Mouse (Mus musculus): ENCODE measurements around the gene Alk. TPM values are rescaled to one million over a fixed set of nuclear protein-coding genes. Genes with fewer than 3 reads are reported as not detected.

Gene Alk
- polyA plus RNA-seq, 1 experiment: 0.25 TPM

DNA sequence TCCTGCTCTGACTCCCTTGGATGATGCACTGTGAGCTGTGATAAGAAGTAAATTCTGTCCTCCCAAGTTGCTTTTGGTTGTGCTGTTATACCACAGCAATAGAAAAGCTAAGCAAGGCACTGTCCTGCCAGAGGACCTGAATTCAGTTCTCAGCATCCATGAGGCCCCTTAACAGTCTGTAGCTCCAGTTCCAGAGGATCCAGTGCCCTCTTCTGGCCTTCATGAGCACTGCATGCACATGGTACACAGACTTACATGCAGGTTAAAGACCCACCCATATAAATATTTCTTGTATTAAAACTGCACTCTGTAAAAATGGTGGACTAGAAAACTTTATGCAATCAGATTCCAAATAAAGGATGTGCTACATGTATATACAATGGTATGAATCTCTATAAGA, 326.1 kb downstream of the Alk start:
- Histone ChIP-seq H3K4me1 (ENCODE audit: control insufficient read depth, insufficient read depth, low read length) (peaks cover 7% of the 10 kb centered on the region; the same call in 1 of the 2 replicates), H3K27ac (ENCODE audit: insufficient read depth, low read length) (no peak overlapping the region), H3K4me3 (ENCODE audit: insufficient read depth, low read length) (no peak overlapping the region)
- TF ChIP-seq CTCF (IDR thresholded peaks at IDR 0.05; ENCODE audit: borderline replicate concordance, insufficient read depth, low read length) (no peak), POLR2A (IDR thresholded peaks at IDR 0.05; ENCODE audit: low read depth, low read length) (no peak)

DNA sequence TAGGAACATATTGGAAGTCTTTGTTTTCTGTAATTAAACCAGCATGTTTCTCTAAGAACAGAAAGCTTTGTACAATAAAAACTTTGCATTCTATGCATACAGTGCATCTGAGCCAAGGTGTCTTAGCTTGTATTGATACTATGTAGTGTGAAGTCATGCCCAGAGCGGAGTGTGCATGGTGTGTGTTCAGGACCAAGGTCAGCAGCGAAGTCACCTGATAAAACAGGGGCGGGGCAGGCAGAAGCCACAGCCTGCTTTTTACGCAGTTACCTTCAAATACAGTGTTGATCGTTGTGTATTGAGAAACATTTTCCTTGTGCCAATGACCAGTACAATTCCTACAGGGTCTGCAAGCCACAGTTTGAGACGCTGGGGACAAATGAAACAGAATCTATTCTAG, 327.6 kb downstream of the Alk start:
- TF ChIP-seq CTCF (IDR thresholded peaks at IDR 0.05; ENCODE audit: borderline replicate concordance, insufficient read depth, low read length): no peak
- no peak for TF ChIP-seq POLR2A (IDR thresholded peaks at IDR 0.05; ENCODE audit: low read depth, low read length)
- Histone ChIP-seq H3K4me1 (ENCODE audit: control insufficient read depth, insufficient read depth, low read length) (peaks cover 7% of the 10 kb centered on the region; the same call in 1 of the 2 replicates), H3K4me3 (ENCODE audit: insufficient read depth, low read length) (no peak overlapping the region), H3K27ac (ENCODE audit: insufficient read depth, low read length) (no peak overlapping the region)

DNA sequence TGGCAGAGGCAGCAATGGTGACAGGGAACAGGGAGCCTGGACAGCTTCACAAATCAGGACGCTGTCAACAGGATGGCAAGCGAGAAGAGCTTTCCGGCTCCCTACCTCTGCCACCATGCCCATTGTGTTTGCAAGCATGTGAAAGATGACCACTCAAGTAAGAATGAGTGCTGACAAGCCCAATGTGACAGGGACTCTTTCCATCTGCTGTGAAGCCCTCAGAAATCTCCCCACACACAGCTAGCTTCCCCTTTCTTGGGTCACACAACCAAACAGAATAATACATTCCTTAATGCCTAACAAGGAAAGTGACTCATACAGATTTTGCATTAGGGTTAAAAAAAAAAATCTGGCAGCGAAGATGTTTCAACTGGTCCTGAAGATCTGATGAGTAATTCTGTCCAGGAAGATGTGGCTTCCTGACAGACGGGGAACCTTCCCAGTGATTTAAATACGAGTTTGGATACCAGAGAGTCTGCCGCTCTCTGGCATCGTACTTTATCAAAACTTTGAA, 329.0 kb downstream of the Alk start:
- no peak overlapping the region for H3K4me3 ChIP-seq (ENCODE audit: insufficient read depth, low read length)
- TF ChIP-seq CTCF (IDR thresholded peaks at IDR 0.05; ENCODE audit: borderline replicate concordance, insufficient read depth, low read length) (no peak), POLR2A (IDR thresholded peaks at IDR 0.05; ENCODE audit: low read depth, low read length) (no peak)
- H3K27ac ChIP-seq (ENCODE audit: insufficient read depth, low read length): peak overlapping the region; percentile 62
- peaks cover 7% of the 10 kb centered on the region; the same call in 1 of the 2 replicates for H3K4me1 ChIP-seq (ENCODE audit: control insufficient read depth, insufficient read depth, low read length)

DNA sequence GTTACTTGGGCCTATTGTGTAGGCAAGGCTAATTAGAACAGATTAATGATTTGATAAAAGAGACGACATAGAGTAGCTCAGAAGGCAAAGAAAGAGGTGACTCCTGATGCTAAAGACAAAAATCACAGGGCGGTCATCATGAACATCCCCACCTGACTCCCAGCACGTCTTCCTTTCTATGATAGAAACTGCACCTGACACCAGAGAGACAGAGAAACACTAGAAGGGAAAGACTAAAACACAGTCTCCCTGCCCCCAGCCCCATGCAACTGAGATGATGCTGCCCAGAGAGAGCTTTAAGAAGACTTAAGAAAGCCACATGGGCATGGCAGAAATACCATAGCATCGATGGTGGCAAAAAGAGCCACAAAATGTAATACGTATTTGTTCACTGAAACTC, 330.2 kb downstream of the Alk start:
- no peak for TF ChIP-seq CTCF (IDR thresholded peaks at IDR 0.05; ENCODE audit: borderline replicate concordance, insufficient read depth, low read length)
- TF ChIP-seq POLR2A (IDR thresholded peaks at IDR 0.05; ENCODE audit: low read depth, low read length): no peak

DNA sequence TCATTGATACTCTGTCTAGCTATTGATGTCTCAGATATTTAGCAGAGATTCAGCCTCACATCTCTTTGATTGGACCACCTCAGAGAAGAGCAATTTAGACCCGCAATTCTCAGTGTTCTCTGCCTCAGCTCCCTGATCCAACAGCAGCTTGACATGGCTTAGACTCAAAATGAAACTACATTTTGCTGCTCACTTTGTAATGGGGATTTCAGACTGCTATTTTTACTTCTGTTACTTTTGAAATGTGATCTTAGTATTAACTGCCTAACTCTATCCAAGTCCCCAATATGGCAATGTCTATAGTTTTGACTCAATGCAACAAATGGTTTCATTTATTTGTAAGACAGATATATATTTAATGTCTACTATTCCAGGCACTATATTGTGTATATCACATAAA, 332.8 kb downstream of the Alk start:
- Histone ChIP-seq H3K4me3 (ENCODE audit: insufficient read depth, low read length) (no peak overlapping the region), H3K27ac (ENCODE audit: insufficient read depth, low read length) (no peak overlapping the region), H3K4me1 (ENCODE audit: control insufficient read depth, insufficient read depth, low read length) (peaks cover 7% of the 10 kb centered on the region; the same call in 1 of the 2 replicates)
- TF ChIP-seq CTCF (IDR thresholded peaks at IDR 0.05; ENCODE audit: borderline replicate concordance, insufficient read depth, low read length): no peak
- no peak for TF ChIP-seq POLR2A (IDR thresholded peaks at IDR 0.05; ENCODE audit: low read depth, low read length)

More for the DNA sequence above, 330.2 kb downstream of the Alk start:
- Histone ChIP-seq H3K4me3 (ENCODE audit: insufficient read depth, low read length) (no peak overlapping the region), H3K27ac (ENCODE audit: insufficient read depth, low read length) (no peak overlapping the region), H3K4me1 (ENCODE audit: control insufficient read depth, insufficient read depth, low read length) (peaks cover 7% of the 10 kb centered on the region; the same call in 1 of the 2 replicates)

DNA sequence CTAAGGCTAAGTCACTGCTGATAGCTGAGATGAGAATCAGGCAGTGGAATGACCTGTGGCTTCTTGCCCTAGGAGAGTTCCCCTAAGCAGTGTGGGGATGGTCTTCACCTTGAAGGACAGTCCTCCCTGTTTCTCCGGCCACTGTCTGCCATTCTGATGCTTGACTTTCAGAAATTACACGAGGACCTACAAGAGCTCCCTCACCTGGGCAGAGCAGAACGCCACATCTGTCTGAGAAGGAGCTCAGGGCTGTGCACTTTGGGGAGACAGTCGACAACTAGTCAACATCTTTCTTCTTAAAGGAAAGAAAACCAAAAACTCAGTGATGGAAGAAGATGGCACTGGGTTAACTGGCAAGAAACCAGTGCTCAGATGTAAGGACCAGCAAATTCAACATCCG, 335.9 kb downstream of the Alk start:
- H3K27ac ChIP-seq (ENCODE audit: insufficient read depth, low read length): no peak overlapping the region
- H3K4me1 ChIP-seq (ENCODE audit: control insufficient read depth, insufficient read depth, low read length): no peaks in the 10 kb centered on the region
- H3K4me3 ChIP-seq (ENCODE audit: insufficient read depth, low read length): no peak overlapping the region
- TF ChIP-seq CTCF (IDR thresholded peaks at IDR 0.05; ENCODE audit: borderline replicate concordance, insufficient read depth, low read length) (no peak), POLR2A (IDR thresholded peaks at IDR 0.05; ENCODE audit: low read depth, low read length) (no peak)

DNA sequence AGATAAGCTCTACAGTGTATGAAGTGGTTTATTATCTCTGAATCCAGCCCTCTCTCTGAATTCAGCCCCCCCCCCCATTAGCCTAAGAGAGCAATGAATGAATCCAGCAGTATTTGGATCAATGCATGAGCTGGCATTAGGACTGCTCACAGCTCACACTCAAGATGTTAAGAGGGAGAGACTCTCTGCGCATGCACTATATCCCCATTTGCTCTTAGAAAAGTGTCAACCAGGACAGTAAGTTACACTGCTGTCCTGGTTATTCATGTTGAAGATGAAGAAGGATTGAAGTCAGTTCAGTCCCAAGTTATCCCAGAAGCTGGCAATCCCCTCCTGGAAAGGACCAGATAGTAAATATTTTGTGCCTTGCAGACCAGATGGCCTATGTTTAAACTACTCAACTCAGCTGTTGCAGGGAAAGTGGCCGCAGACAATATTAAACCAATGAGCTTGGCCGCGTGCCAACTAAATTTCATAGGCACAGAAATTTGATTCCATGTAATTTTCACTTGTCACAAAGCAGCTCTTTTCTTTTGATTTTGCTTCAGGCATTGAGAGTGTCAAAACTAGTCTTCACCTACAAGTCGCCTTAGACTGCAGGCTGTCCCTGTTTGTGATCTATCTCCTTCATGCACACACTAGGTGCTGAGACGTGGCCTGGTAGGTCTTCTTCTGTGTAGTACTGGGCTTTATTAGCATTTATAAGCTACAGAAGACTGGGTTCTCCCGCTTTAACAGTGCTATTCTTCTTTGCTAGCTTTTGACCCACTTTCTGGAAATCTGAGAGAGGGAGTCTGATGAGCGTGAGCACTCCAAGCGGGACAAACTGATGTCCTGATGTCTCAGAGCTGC, 339.0 kb downstream of the Alk start:
- H3K27ac ChIP-seq (ENCODE audit: insufficient read depth, low read length): no peak overlapping the region
- TF ChIP-seq POLR2A (IDR thresholded peaks at IDR 0.05; ENCODE audit: low read depth, low read length) (no peak), CTCF (IDR thresholded peaks at IDR 0.05; ENCODE audit: borderline replicate concordance, insufficient read depth, low read length) (no peak)
- H3K4me3 ChIP-seq (ENCODE audit: insufficient read depth, low read length): no peak overlapping the region
- H3K4me1 ChIP-seq (ENCODE audit: control insufficient read depth, insufficient read depth, low read length): no peaks in the 10 kb centered on the region

DNA sequence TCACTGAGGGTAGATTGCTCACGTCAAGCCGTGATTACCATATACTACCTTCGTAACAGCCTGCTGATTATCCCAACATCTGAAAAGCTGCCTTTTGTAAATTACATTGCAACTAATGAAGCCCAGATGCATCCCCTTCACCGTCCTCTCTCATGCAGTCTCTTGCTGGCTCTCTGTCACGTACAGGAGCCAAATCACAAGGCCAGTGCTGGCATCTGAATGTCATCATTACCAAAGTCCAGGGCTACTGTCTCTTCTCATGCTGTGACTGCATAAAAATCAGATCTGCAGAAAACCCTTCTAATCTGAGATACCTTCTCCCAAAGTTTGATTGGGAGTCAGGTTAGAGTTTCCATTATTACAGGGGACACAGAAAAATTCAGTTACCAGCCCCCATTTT, 351.0 kb downstream of the Alk start:
- Histone ChIP-seq H3K4me1 (ENCODE audit: control insufficient read depth, insufficient read depth, low read length) (peaks cover 2% of the 10 kb centered on the region; the same call in 1 of the 2 replicates), H3K27ac (ENCODE audit: insufficient read depth, low read length) (no peak overlapping the region), H3K4me3 (ENCODE audit: insufficient read depth, low read length) (no peak overlapping the region)
- TF ChIP-seq POLR2A (IDR thresholded peaks at IDR 0.05; ENCODE audit: low read depth, low read length) (no peak), CTCF (IDR thresholded peaks at IDR 0.05; ENCODE audit: borderline replicate concordance, insufficient read depth, low read length) (no peak)

- peaks cover 2% of the 10 kb centered on the region; the same call in 1 of the 2 replicates for H3K4me1 ChIP-seq (ENCODE audit: control insufficient read depth, insufficient read depth, low read length)
- TF ChIP-seq POLR2A (IDR thresholded peaks at IDR 0.05; ENCODE audit: low read depth, low read length) (no peak), CTCF (IDR thresholded peaks at IDR 0.05; ENCODE audit: borderline replicate concordance, insufficient read depth, low read length) (no peak)
- H3K4me3 ChIP-seq (ENCODE audit: insufficient read depth, low read length): no peak overlapping the region
- no peak overlapping the region for H3K27ac ChIP-seq (ENCODE audit: insufficient read depth, low read length)
Measured at GRCm38 (mm10) chr17:72251554-72251953, 352.9 kb downstream of the Alk start.
